Mouse (Mus musculus) thymus, adult 18-20 months (tissue): Measurements from ENCODE around the gene Kcnh1.

Source experiments
- DNase-seq, 2 experiments: peaks; one replicate each; pipeline ENCODE4 v3.0.0; 2022; ENCODE audit warnings: mixed read lengths in 2 of 2

Kcnh1 gene

GRCm38 (mm10) chr1:192331207-192331606 lies 140.6 kb downstream of the Kcnh1 start:
- no peak for DNase-seq

- no peak for DNase-seq
These were observed 145.5 kb downstream of the Kcnh1 start for GRCm38 (mm10) chr1:192336029-192336428.

- no peak for DNase-seq
These were observed 148.9 kb downstream of the Kcnh1 start for GRCm38 (mm10) chr1:192339361-192340077.

- no peak for DNase-seq
These were observed 151.2 kb downstream of the Kcnh1 start for GRCm38 (mm10) chr1:192341774-192342173.

GRCm38 (mm10) chr1:192343996-192344395 lies 153.4 kb downstream of the Kcnh1 start:
- no peak for DNase-seq

- DNase-seq, result no peak
These were observed 156.8 kb downstream of the Kcnh1 start for GRCm38 (mm10) chr1:192347327-192347726.

- DNase-seq, result no peak
These were observed 165.7 kb downstream of the Kcnh1 start for GRCm38 (mm10) chr1:192356231-192356630.

- no peak for DNase-seq
These were observed 168.6 kb downstream of the Kcnh1 start for GRCm38 (mm10) chr1:192359212-192359611.

- no peak for DNase-seq
These were observed 177.8 kb downstream of the Kcnh1 start for GRCm38 (mm10) chr1:192368336-192368735.

GRCm38 (mm10) chr1:192371943-192372614 lies 181.5 kb downstream of the Kcnh1 start:
- DNase-seq, result no peak

GRCm38 (mm10) chr1:192378546-192379075 lies 188.0 kb downstream of the Kcnh1 start:
- no peak for DNase-seq

GRCm38 (mm10) chr1:192380596-192381041 lies 190.0 kb downstream of the Kcnh1 start:
- no peak for DNase-seq

- no peak for DNase-seq
These were observed 197.1 kb downstream of the Kcnh1 start for GRCm38 (mm10) chr1:192387624-192388023.

- no peak for DNase-seq
These were observed 200.5 kb downstream of the Kcnh1 start for GRCm38 (mm10) chr1:192391041-192391440.

GRCm38 (mm10) chr1:192392232-192392631 lies 201.7 kb downstream of the Kcnh1 start:
- no peak for DNase-seq

- no peak for DNase-seq
These were observed 209.3 kb downstream of the Kcnh1 start for GRCm38 (mm10) chr1:192399667-192400490.

GRCm38 (mm10) chr1:192400991-192401390 lies 210.4 kb downstream of the Kcnh1 start:
- no peak for DNase-seq

- no peak for DNase-seq
These were observed 212.5 kb downstream of the Kcnh1 start for GRCm38 (mm10) chr1:192402911-192403704.

GRCm38 (mm10) chr1:192405136-192405535 lies 214.6 kb downstream of the Kcnh1 start:
- DNase-seq, result no peak

GRCm38 (mm10) chr1:192406589-192406988 lies 216.0 kb downstream of the Kcnh1 start:
- no peak for DNase-seq

- no peak for DNase-seq
These were observed 225.2 kb downstream of the Kcnh1 start for GRCm38 (mm10) chr1:192415813-192416212.

GRCm38 (mm10) chr1:192416241-192416821 lies 225.8 kb downstream of the Kcnh1 start:
- no peak for DNase-seq
